Mouse (Mus musculus): ENCODE data around the gene Ret.

DNA sequence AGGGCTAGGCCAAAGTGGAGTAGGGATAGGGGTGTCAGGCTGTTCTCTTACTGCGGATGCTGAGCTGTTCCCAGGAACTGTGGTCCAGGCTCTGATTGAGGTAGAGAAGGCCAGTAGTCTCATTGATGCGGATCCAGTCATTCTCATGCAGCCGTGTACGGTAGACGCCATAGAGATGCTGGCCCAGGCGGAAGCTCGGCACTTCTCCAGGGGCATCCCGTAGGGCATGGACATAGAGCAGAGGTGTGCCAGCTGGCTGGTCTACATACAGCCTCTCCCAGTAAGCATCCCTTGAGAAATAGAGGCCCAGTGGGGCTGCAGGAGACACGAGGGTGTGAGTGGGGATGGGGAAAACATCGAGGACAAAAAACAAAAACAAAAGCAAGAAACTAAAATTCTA, 13.4 kb downstream of the Ret start:
- TF ChIP-seq CTCF (IDR thresholded peaks at IDR 0.05), result no peak
- no peak for TF ChIP-seq EP300 (IDR thresholded peaks at IDR 0.05)

Measured in lung, postnatal 0 days (tissue).